Mouse (Mus musculus) heart, embryonic 16.5 days (tissue): ENCODE measurements at regions not wholly inside any gene's neighbourhood (a gene's known extent, or its start where the extent isn't known, plus 50 kb on each side); places are given as distances from the start of the nearest gene placed in this dataset.

Experiments
- ATAC-seq: fragments of 200-750 bp; cut with Nextera tagmentation; replicated peaks from 2 replicates; pipeline ENCODE4 v1.8.0; 2017; ENCODE audit warnings: moderate number of reproducible peaks; ENCODE audit not compliant: insufficient read depth, low FRiP score; ENCODE audit errors: extremely low read depth
- H3K27ac ChIP-seq: fragments of 300-500 bp; sonication (generic); 2 replicates; pipeline ENCODE4 v1.5.1; 2014; ENCODE audit warnings: mild to moderate bottlenecking, low read length, control low read depth, moderate library complexity
- H3K27me3 ChIP-seq: fragments of 300-500 bp; sonication (generic); 2 replicates; pipeline ENCODE4 v1.6.1; 2014; ENCODE audit warnings: low read length, mixed read lengths; ENCODE audit not compliant: control insufficient read depth, insufficient read depth
- H3K36me3 ChIP-seq: fragments of 300-500 bp; sonication (generic); 2 replicates; pipeline ENCODE4 v1.6.1; 2014; ENCODE audit not compliant: control insufficient read depth, insufficient read depth
- H3K4me1 ChIP-seq: fragments of 300-500 bp; sonication (generic); 2 replicates; pipeline ENCODE4 v1.6.1; 2014; ENCODE audit warnings: low read length, mixed read lengths; ENCODE audit not compliant: control insufficient read depth, insufficient read depth
- H3K4me2 ChIP-seq: fragments of 300-500 bp; sonication (generic); 2 replicates; pipeline ENCODE4 v1.6.1; 2014; ENCODE audit warnings: low read depth, mild to moderate bottlenecking, control low read depth, low read length
- H3K4me3 ChIP-seq: fragments of 300-500 bp; sonication (generic); 2 replicates; pipeline ENCODE4 v1.5.1; 2014; ENCODE audit warnings: mild to moderate bottlenecking, control low read depth, low read length
- H3K9ac ChIP-seq: fragments of 300-500 bp; sonication (generic); 2 replicates; pipeline ENCODE4 v1.6.1; 2014; ENCODE audit warnings: low read length, control low read depth
- H3K9me3 ChIP-seq: fragments of 300-500 bp; sonication (generic); replicated peaks from 2 replicates; pipeline ENCODE4 v1.6.1; 2016; ENCODE audit warnings: low read length; ENCODE audit not compliant: control insufficient read depth
- WGBS: fragments of 180-500 bp; shearing (Covaris S2); extraction: QIAGEN DNeasy Blood & Tissue Kit; methylation state at CpG from one replicate; pipeline ENCODE4 v1.1.7; 2014; 5-methylcytosine and 5-hydroxymethylcytosine counted together

GRCm38 (mm10) chrX:11821165-11821564 lies 339.0 kb downstream of the Bcor start:
- 0 out of 2 replicates have a peak, but pooled peaks cover 5% of the 10 kb centered on the region for H3K27me3 ChIP-seq
- H3K27ac ChIP-seq, result no peak overlapping the region
- no peak overlapping the region for H3K4me2 ChIP-seq
- 58% methylated on average over 2 of the region's 2 CpGs for WGBS
- no peaks in the 10 kb centered on the region for H3K9me3 ChIP-seq
- H3K4me3 ChIP-seq, result no peak overlapping the region
- ATAC-seq, result no peak
- H3K36me3 ChIP-seq, result no peaks in the 10 kb centered on the region
- H3K9ac ChIP-seq, result no peak overlapping the region
- peaks cover 3% of the 10 kb centered on the region; the same call in 1 of the 2 replicates for H3K4me1 ChIP-seq

GRCm38 (mm10) chrX:11821880-11822768 lies 338.0 kb downstream of the Bcor start:
- Histone ChIP-seq H3K4me3 (no peak overlapping the region), H3K4me1 (peaks cover 3% of the 10 kb centered on the region; the same call in 1 of the 2 replicates), H3K27ac (no peak overlapping the region), H3K9ac (no peak overlapping the region), H3K4me2 (no peak overlapping the region), H3K27me3 (peaks cover 7% of the 10 kb centered on the region; the same call in 1 of the 2 replicates), H3K36me3 (no peaks in the 10 kb centered on the region), H3K9me3 (no peaks in the 10 kb centered on the region)
- WGBS, result 68% methylated on average over 16 of the region's 16 CpGs
- no peak for ATAC-seq

DNA sequence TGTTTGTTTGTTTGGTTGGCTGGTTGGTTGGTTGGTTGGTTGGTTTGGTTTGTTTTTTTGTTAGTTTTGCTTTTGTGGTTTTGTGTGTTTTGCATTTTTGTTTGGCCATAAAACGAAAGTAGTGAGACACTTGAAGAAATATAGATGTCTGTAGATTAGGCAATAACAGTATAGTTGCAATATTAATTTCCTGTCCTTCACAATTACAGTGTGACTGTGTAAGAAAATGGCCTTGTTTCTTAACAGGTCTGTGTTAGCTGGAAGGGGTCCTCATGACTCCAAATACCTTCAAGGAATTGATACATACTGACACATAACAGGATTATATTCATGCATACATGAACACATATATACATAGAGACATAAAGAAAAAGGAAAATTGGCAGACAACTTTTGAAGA lies 334.2 kb downstream of the Bcor start:
- Histone ChIP-seq H3K4me3 (no peak overlapping the region), H3K36me3 (no peaks in the 10 kb centered on the region), H3K9ac (no peak overlapping the region), H3K4me2 (no peak overlapping the region), H3K27me3 (peaks cover 7% of the 10 kb centered on the region; the same call in 1 of the 2 replicates), H3K4me1 (peaks cover 3% of the 10 kb centered on the region; the same call in 1 of the 2 replicates), H3K9me3 (no peaks in the 10 kb centered on the region), H3K27ac (no peak overlapping the region)
- no peak for ATAC-seq
- 69% methylated on average over 1 of the region's 1 CpGs for WGBS

DNA sequence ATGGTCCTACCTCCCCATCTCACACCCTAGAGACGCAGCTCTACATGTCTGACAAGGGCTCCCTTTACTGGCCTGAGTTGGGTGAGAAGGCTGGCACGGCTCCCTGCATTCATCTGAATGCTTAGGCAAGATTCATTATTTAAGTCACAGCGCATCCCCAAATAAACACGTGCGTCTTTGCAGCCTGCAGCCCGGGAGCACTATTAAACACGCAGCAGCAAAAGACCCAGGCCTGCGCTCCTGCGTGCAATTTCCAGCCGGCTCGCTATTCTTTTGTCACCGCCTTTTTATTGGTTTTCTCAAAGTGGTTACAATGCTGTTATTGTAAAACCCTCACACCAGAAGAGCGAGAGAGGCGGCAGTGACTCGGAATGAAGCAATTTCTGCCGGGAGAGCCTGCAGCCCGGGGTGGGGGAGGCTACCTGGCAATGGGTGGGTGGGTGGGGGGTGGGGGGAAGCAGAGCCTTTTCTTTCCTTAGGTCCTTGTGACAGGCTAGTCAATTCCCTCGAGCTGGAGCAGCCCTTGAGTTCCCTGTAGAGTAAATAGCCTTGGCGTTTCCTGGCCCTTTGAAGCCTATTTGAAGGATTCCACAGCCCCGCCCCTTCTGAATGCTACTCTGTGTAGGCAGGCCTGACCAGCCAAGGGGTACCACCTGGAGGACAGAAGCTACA lies 333.3 kb downstream of the Bcor start:
- no peak overlapping the region for H3K9ac ChIP-seq
- no peak overlapping the region for H3K4me3 ChIP-seq
- no peaks in the 10 kb centered on the region; the same call in 1 of the 2 replicates for H3K4me1 ChIP-seq
- no peak overlapping the region for H3K27ac ChIP-seq
- ATAC-seq, result no peak
- H3K4me2 ChIP-seq, result peak overlapping the region; percentile 29; the same call in 1 of the 2 replicates
- H3K36me3 ChIP-seq, result no peaks in the 10 kb centered on the region
- no peaks in the 10 kb centered on the region for H3K9me3 ChIP-seq
- 25% methylated on average over 20 of the region's 20 CpGs for WGBS
- peaks cover 7% of the 10 kb centered on the region; the same call in 1 of the 2 replicates for H3K27me3 ChIP-seq

GRCm38 (mm10) chrX:11829411-11830002 lies 330.6 kb downstream of the Bcor start:
- WGBS, result 59% methylated on average over 12 of the region's 12 CpGs
- Histone ChIP-seq H3K4me3 (no peak overlapping the region), H3K9ac (no peak overlapping the region), H3K4me1 (no peaks in the 10 kb centered on the region; the same call in 1 of the 2 replicates), H3K27ac (no peak overlapping the region), H3K27me3 (peaks cover 4% of the 10 kb centered on the region; the same call in 1 of the 2 replicates), H3K4me2 (no peak overlapping the region), H3K36me3 (no peaks in the 10 kb centered on the region), H3K9me3 (no peaks in the 10 kb centered on the region)
- ATAC-seq, result no peak

- Histone ChIP-seq H3K27me3 (peaks cover 5% of the 10 kb centered on the region; the same call in 1 of the 2 replicates), H3K4me3 (no peak overlapping the region), H3K4me2 (peak overlapping the region; percentile 9; the same call in 1 of the 2 replicates), H3K27ac (peak overlapping the region; percentile 27; the same call in 1 of the 2 replicates), H3K36me3 (no peaks in the 10 kb centered on the region), H3K4me1 (peaks cover 29% of the 10 kb centered on the region), H3K9ac (no peak overlapping the region), H3K9me3 (no peaks in the 10 kb centered on the region)
- ATAC-seq, result no peak
- 21% methylated on average over 5 of the region's 5 CpGs for WGBS
These were observed 322.6 kb downstream of the Bcor start for GRCm38 (mm10) chrX:11837566-11837965.

GRCm38 (mm10) chrX:11839665-11840245 lies 320.4 kb downstream of the Bcor start:
- peak; percentile 74; the same call in 1 of the 2 replicates for ATAC-seq
- H3K4me3 ChIP-seq, result no peak overlapping the region
- H3K4me2 ChIP-seq, result peak overlapping the region; percentile 28; the same call in 1 of the 2 replicates
- peaks cover 29% of the 10 kb centered on the region for H3K4me1 ChIP-seq
- no peaks in the 10 kb centered on the region for H3K36me3 ChIP-seq
- H3K27me3 ChIP-seq, result peaks cover 5% of the 10 kb centered on the region; the same call in 1 of the 2 replicates
- no peaks in the 10 kb centered on the region for H3K9me3 ChIP-seq
- peak overlapping the region; percentile 79 for H3K27ac ChIP-seq
- 36% methylated on average over 12 of the region's 12 CpGs for WGBS
- H3K9ac ChIP-seq, result no peak overlapping the region

DNA sequence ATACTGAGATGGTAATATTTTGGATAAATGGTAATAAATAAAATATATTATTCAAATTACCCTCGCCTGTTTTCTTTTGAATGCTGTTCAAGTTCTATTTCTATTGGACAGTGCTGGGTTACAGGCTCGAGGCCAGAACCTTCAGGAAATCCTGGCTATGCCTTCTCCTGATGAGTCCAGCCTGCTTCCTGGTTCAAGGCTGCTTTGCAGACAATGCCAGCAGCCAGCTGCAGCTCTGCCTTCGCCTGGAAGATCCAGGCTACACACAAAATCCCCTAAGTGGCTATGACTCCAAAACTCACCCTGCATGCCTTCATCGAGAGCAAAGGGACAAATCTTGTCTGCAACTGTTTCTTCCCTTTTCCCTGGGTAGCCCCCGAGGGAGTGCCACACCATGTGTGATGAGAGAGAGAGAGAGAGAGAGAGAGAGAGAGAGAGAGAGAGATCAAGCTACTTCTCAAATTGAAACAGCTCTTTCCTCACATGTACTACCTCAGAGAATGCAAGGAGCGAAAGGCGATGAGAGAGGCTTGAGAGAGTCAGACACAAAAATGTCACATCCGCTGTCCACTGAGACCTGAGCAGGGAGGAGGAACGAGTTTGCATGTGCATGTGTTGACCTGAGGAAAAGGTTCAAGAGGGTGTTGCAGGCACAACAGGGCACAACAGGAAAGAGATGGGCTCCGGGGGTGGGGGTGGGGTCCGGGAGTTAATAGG lies 319.7 kb downstream of the Bcor start:
- H3K4me2 ChIP-seq, result no peak overlapping the region
- H3K9ac ChIP-seq, result no peak overlapping the region
- H3K4me3 ChIP-seq, result no peak overlapping the region
- H3K4me1 ChIP-seq, result peaks cover 29% of the 10 kb centered on the region
- peaks cover 5% of the 10 kb centered on the region; the same call in 1 of the 2 replicates for H3K27me3 ChIP-seq
- ATAC-seq, result 0 out of 2 replicates have a peak, but pooled peaks have one; percentile 46
- H3K27ac ChIP-seq, result peak overlapping the region; percentile 79
- WGBS, result 39% methylated on average over 11 of the region's 11 CpGs
- H3K9me3 ChIP-seq, result no peaks in the 10 kb centered on the region
- H3K36me3 ChIP-seq, result no peaks in the 10 kb centered on the region
